Mouse (Mus musculus) heart, postnatal 0 days (tissue): ENCODE results near the gene Wars2. TPM values are rescaled to one million over a fixed set of nuclear protein-coding genes. Genes with fewer than 3 reads are reported as not detected.

Source experiments
- ATAC-seq: fragments of 200-750 bp; cut with Nextera tagmentation; 2 replicates; pipeline ENCODE4 v1.8.0; 2017; ENCODE audit warnings: low read depth, moderate number of reproducible peaks, moderate library complexity; ENCODE audit not compliant: insufficient read depth
- DNase-seq: peaks from one replicate; pipeline ENCODE4 v3.0.0-alpha.2; 2016; ENCODE audit warnings: low spot score
- H3K27ac ChIP-seq: fragments of 300-500 bp; sonication (generic); 2 replicates; pipeline ENCODE4 v1.5.1; 2014; ENCODE audit warnings: low read depth, mild to moderate bottlenecking
- H3K27me3 ChIP-seq: fragments of 300-500 bp; sonication (generic); 2 replicates; pipeline ENCODE4 v1.6.1; 2014; ENCODE audit warnings: low read length, mixed read lengths; ENCODE audit not compliant: control insufficient read depth, insufficient read depth
- H3K36me3 ChIP-seq: fragments of 300-500 bp; sonication (generic); replicated peaks from 2 replicates; pipeline ENCODE4 v1.6.1; 2014; ENCODE audit warnings: low read length, mixed read lengths; ENCODE audit not compliant: control insufficient read depth, insufficient read depth
- H3K4me1 ChIP-seq: fragments of 300-500 bp; sonication (generic); 2 replicates; pipeline ENCODE4 v1.6.1; 2014; ENCODE audit warnings: antibody characterized with exemption; ENCODE audit not compliant: control insufficient read depth, insufficient read depth
- H3K4me2 ChIP-seq: fragments of 300-500 bp; sonication (generic); 2 replicates; pipeline ENCODE4 v1.6.1; 2014; ENCODE audit warnings: low read depth, mild to moderate bottlenecking, low read length, moderate library complexity
- H3K4me3 ChIP-seq: fragments of 300-500 bp; sonication (generic); 2 replicates; pipeline ENCODE4 v1.5.1; 2014; ENCODE audit warnings: low read depth, low read length
- H3K9ac ChIP-seq: fragments of 300-500 bp; sonication (generic); replicated peaks from 2 replicates; pipeline ENCODE4 v1.6.1; 2014; ENCODE audit warnings: low read depth, low read length, mixed read lengths
- H3K9me3 ChIP-seq: fragments of 300-500 bp; sonication (generic); replicated peaks from 2 replicates; pipeline ENCODE4 v1.6.1; 2016; ENCODE audit warnings: low read length; ENCODE audit not compliant: control insufficient read depth
- CTCF ChIP-seq: IDR thresholded peaks from 2 replicates; pipeline ENCODE4 v1.5.1; 2016; ENCODE audit warnings: antibody characterized with exemption, control low read depth, low read depth
- EP300 ChIP-seq: IDR thresholded peaks from 2 replicates; pipeline ENCODE4 v1.6.1; 2016; ENCODE audit warnings: antibody characterized with exemption, low read depth
- WGBS: fragments of 180-500 bp; shearing (Covaris S2); extraction: QIAGEN DNeasy Blood & Tissue Kit; methylation state at CpG from one replicate; pipeline ENCODE4 v1.1.7; 2014; 5-methylcytosine and 5-hydroxymethylcytosine counted together
- polyA plus RNA-seq: library from polyadenylated mRNA; unstranded; fragments of >200 nt; fragmentation: Nextera tagmentation; extraction: Ambion mirVana; gene quantifications from 2 replicates; pipeline ENCODE4 v1.2.1, GENCODE M21; 2015
- total RNA-seq: library from RNA; depleted of rRNA; stranded (reverse); fragments of >200 nt; gene quantifications from 2 replicates; pipeline ENCODE4 v1.2.3, GENCODE M21; 2014; ENCODE audit warnings: low replicate concordance

Wars2 gene
- total and polyA plus RNA-seq, 2 experiments from 2014 or later: 6.0 to 6.5 TPM

DNA sequence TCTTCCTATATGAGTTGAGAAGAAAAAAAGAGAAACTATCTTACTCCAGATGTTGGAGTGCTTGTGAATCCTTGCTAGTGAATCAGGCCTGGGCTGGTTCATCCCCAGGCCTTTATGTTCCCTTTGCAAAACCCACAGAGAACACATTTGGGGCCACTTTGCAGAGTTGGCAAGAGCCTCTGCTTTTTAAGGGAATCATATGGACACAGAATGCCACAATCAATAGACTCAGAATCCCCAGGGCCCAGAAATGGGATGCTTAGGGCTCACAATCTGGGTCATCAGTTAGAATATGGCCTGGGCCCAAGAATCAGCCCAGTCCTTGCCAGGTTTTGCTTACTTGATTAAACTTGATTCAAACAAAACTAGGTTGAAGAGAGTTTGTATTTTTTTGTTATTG is 62.5 kb downstream of the Wars2 start:
- Histone ChIP-seq H3K4me2 (no peak overlapping the region), H3K9me3 (no peaks in the 10 kb centered on the region), H3K27ac (no peak overlapping the region), H3K9ac (no peak overlapping the region), H3K4me1 (no peaks in the 10 kb centered on the region), H3K4me3 (no peak overlapping the region), H3K27me3 (no peaks in the 10 kb centered on the region), H3K36me3 (0 out of 2 replicates have a peak, but pooled peaks cover 4% of the 10 kb centered on the region)
- TF ChIP-seq CTCF (no peak), EP300 (no peak)
- no peak for DNase-seq
- ATAC-seq: no peak

DNA sequence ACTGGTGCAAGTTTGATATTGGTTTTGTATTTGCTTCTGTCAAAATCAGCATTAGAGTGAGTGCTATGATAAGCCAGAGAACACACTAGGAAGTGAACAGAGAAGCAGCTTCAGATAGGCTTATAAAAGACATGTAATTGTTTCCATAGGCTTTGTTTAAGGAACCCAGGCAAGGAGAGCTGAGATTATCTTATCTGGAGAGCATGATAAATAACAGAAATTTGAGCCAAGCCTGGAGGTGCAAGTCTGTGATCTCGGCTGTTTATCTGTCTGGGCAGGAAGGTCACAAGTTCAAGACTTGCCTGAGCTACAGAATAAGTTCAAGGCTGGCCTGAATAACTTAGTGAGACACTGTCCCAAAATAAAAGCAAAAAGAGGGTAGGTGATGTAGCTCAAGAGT is 67.5 kb downstream of the Wars2 start:
- Histone ChIP-seq H3K36me3 (no peaks in the 10 kb centered on the region; the same call in 1 of the 2 replicates), H3K4me2 (no peak overlapping the region), H3K27ac (no peak overlapping the region), H3K4me3 (no peak overlapping the region), H3K27me3 (no peaks in the 10 kb centered on the region), H3K4me1 (no peaks in the 10 kb centered on the region), H3K9me3 (no peaks in the 10 kb centered on the region), H3K9ac (no peak overlapping the region)
- DNase-seq (no peak), ATAC-seq (no peak)
- no peak for TF ChIP-seq CTCF
- TF ChIP-seq EP300: no peak
- WGBS: 21% methylated on average over 1 of the region's 1 CpGs

DNA sequence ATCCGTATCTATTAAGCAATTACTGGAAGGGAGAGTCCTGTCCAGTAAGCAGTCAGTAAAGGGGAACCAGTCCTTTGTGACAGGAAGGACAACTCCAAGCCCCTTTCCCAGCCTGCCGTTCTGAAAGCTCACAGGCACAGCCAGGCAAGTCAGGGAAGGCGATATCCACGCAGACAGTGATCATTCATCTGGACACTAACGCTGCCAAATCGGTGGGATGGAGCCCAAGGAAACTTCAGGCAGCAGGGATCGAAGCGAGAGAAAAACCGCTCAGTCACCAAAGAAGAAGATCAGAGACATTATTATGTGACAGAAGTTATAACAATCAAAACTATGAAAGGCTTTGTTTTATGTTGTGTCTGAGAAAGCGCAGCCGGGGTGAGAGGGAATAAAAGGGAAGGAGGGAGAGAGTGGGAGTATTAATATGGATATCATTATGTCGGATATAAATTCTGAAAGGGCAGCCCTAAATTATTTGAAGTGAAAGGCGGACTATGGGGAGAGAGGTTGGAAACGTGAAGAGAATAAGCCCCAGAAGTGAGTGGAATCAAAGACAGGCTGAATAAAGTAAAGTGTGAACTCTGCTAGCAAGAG is 70.3 kb downstream of the Wars2 start:
- Histone ChIP-seq H3K4me1 (no peaks in the 10 kb centered on the region), H3K9me3 (no peaks in the 10 kb centered on the region), H3K27me3 (no peaks in the 10 kb centered on the region), H3K4me2 (no peak overlapping the region), H3K9ac (no peak overlapping the region), H3K27ac (no peak overlapping the region), H3K36me3 (no peaks in the 10 kb centered on the region; the same call in 1 of the 2 replicates), H3K4me3 (no peak overlapping the region)
- ATAC-seq (no peak), DNase-seq (no peak)
- 70% methylated on average over 14 of the region's 14 CpGs for WGBS
- no peak for TF ChIP-seq CTCF
- no peak for TF ChIP-seq EP300

DNA sequence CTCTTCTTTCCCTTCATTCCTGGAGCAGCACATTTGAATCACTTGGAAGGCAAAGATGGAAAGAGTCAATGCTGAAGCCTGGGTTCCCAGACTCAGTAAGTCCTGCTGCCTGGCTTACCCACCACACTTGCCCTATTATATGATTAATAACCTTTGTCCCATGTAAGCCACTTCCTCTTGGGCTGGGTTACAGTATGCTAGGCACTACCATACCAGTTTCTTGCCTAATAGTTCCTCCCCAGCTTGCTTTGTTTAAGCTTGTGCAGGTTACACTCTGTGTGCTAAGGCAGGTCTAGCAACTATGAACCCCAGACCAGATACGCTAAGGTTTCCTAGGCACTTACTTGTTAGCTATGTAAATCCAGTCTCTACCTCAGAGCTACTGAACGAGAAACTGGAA is 86.9 kb downstream of the Wars2 start:
- 71% methylated on average over 2 of the region's 2 CpGs for WGBS
- Histone ChIP-seq H3K27ac (no peak overlapping the region), H3K27me3 (no peaks in the 10 kb centered on the region), H3K4me3 (no peak overlapping the region), H3K9me3 (no peaks in the 10 kb centered on the region), H3K36me3 (no peaks in the 10 kb centered on the region), H3K9ac (no peak overlapping the region), H3K4me2 (no peak overlapping the region), H3K4me1 (no peaks in the 10 kb centered on the region)
- ATAC-seq (no peak), DNase-seq (no peak)
- no peak for TF ChIP-seq EP300
- no peak for TF ChIP-seq CTCF

DNA sequence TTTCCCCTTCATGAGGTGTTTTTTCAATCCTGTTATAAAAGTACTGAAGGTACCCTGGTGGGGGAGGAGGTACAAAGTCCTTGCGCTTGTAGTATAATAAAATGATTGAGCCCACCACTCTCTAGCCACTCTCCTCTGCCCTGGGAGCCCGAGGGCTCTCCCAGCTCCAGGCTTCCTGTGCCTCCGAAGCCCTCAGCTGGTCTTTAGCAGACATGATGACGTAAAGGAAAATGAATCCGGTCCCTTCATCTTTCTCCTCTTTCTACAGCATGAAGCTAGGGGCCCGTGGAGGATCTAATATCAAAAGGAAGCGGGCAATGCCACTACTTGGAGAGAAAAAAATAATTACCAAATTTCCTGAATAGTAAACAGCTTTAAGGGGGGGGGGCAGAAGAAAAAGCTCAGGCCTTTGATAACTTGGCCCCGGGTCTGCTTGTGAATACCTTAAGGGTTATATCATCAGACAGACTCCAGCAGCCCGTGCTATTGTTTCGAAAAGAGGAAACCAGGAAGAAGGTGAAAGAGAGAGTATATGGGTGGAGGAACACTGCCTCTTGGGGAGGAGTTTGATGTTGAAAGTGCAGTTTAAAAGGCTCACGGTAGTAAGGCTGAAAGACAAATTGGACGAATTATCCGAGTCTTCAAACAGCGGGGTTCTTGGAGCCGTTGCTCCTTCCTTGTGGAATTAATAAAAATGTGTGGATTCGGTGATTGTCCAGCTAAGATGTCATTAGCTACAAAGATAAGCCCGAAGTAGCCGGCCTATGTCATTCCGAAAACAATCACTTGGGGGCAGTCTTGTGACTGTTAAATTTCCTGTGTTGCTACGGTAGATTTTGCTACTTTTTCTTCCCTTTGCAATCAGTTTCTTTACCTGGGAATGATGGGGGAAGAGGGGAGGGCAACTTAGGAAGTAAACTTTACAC is 92.8 kb downstream of the Wars2 start:
- peak overlapping the region; percentile 54 for H3K4me2 ChIP-seq
- no peaks in the 10 kb centered on the region for H3K36me3 ChIP-seq
- H3K27me3 ChIP-seq: peaks cover 49% of the 10 kb centered on the region
- peak overlapping the region; percentile 32 for H3K4me3 ChIP-seq
- H3K27ac ChIP-seq: no peak overlapping the region
- TF ChIP-seq EP300 (no peak), CTCF (peak; percentile 59)
- no peaks in the 10 kb centered on the region for H3K9me3 ChIP-seq
- ATAC-seq (peak; percentile 30; the same call in 1 of the 2 replicates), DNase-seq (no peak)
- no peak overlapping the region for H3K9ac ChIP-seq
- peaks cover 11% of the 10 kb centered on the region; the same call in 1 of the 2 replicates for H3K4me1 ChIP-seq
- WGBS: 5% methylated on average over 20 of the region's 20 CpGs
